Mouse (Mus musculus) cerebellum, adult 9-10 months (tissue): ENCODE data around the gene B830017H08Rik.

ENCODE experiments used
- DNase-seq: peaks from one replicate; pipeline ENCODE4 v3.0.0; 2022

Gene B830017H08Rik

DNA sequence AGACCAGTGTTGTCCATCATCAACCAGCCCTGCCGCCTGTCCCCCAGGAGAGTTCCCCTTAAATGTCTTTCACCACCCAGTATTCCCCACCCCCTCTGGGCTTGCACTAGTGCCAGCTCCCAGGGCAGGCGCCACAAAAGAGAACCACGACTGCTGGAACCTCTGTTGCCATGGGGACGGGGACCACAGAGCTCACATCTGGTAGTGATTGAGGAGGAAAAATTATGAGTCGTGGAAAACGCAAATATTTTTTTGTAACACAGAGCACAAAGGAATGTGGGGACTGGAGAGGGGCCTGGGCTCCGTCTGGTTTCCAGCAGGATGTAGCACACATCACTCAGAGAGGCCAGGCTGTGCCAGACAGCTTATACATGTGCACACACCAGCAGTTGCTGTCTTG, 23.2 kb upstream of the B830017H08Rik start:
- DNase-seq, result peak; percentile 28

DNA sequence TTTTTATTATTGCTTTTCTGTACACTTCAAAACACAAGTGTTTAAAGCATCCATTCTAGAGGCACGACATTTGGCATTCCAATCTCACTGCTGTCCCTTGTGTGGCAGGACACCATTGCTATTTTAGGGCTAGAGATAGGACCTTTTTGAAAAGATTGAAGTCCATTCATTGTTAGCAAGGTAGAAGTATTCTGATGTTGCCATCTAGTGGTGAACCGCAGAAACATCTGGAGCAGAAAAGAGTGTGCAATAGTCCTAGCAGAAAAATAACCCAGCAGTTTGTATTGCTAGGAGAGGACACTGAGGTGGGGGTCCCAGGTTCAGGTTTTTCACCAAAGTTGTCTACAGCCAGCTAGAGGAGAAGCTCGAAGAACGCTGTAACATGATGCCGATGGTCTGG, 20.8 kb upstream of the B830017H08Rik start:
- peak; percentile 62 for DNase-seq

DNA sequence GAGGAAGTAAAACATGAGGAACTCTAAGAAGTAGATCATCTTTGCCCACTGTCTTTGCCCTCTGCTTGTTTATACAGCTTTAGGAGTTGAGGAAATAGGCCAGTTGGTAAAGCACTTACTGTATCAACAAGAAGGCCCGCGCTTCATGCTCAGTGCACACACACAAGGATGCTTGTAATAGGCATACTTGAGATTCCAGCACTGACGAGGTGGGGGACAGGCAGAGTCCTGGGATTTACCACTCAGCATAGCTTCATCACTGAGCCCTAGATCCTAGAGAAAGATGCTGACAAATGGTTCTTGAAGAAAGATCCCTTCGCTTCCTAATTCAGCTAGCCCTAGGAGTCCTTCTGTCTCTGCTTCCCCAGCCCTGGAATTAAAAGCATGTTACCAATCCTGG, 19.7 kb upstream of the B830017H08Rik start:
- DNase-seq, result no peak

DNA sequence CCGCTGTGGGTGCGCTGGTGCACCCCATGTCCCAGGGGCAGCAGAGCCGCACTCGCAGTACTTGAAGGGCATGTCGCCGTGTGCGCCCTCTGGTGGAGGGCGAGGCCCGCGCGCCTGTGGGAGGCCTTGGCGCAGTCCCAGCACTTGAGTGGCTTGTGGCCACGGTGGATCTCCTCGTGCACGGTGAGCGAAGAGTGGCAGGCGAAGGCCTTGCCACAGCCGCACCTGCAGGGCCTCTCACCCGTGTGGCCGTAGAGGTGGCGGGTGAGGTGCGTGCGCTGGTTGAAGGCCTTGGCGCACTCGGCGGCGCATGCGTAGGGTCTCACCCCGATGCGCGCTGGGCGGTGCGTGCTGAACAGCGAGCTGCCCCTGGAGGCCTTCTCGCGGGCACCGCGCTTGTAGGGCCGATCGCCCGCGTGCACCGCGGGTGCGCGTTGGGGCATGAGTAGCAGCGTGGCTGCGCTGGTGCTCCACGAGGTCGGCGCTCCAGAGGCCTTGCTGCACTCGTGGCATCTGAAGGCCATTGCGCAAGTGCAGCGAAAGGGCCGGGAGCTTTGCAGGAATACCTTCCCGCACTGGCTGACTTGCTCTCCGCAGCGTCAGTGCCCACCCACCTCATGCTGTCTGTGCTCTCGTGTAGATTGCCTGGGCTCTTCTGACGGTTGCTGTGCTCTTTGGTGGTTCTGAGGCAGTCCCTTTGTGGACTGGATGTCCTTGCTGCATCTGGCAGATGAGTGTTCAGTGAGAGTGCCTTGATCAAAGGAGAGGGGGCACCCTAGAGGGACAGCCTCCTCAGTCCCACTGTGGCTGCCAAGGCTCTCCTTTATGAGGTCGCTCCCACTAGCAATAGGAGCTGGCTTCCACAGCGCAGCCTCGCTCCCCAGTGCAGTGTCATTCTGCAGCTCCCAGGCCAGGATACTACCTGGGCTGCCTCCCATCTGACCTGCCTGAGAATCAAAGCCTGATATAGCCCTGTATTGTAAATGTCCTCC, 17.2 kb upstream of the B830017H08Rik start:
- peak; percentile 77 for DNase-seq

DNA sequence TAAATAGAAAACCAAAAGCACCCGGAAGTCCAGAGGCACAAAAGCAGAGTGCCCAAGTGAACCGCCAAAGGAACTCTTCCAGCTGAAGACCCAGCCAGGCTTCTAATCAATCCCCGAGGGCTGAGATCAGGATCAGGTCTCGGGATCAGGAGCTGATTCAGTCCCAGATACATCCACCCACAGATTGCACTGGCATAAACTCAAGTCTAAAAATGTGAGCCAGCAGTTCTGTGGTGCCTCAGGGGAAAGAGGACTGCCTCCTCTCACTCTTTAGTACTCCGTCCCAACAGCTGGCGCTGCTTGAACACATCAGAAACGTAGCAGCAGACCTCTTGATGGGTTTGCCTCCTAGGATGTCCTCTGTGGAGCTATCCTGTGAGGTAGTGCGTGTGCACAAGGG, 16.4 kb upstream of the B830017H08Rik start:
- DNase-seq, result no peak

DNA sequence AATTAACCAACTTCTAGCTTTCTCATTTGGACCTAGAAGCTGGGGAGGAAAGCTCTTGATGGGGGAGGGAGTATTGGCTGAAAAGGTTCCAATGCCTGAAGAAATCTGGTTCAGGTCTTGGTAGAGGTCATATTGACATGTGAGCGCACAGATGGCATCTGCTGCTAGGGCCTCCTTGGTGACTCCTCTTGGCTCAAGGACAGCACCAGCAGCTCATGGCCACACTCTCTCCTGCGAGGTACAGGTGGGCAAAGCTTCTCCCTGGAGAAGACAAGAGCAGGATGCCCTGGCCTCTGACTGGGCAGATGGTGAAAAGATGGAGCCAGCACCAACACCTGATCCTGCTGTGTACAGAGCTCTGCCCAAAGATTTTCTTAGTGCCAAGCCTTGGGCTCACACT, 6.4 kb upstream of the B830017H08Rik start:
- DNase-seq, result peak; percentile 84

DNA sequence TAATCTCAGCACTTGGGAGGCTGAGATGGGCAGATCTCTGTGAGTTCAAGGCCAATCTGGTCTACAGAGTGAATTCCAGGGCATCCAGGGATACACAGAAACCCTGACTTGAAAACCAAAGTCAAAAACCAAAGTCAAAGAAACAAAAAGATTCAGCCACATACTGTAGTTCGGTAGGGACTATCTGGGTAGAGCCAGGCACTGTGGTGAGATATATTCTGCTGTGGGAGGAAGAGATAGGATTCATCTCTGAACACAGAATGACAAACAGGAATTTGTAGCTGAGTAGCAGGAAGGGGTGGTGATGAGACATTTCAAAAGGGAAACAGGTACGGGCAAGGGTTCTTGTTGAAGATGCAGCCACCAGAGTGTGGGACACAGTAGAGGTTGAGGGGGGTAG, 4.7 kb upstream of the B830017H08Rik start:
- no peak for DNase-seq

DNA sequence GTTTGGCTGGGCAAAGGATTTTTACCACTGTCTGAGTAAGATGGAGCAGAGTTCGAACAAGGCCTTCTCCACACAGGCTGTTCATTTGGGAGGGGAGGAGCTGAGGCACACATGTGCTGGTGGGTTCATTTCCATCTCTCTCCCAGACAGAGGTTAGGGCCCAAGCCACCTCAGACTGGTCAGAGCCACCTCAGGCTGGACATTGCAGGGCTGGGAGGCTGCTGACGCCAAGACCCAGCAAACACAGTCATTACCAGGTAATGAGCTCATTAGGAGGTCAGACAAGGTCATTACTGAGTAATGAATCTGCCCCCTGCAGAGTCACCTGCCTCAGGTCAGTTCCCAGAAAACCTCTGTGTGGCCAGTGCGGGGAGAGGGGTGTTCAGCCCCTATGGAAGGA, 4.1 kb upstream of the B830017H08Rik start:
- DNase-seq, result no peak

DNA sequence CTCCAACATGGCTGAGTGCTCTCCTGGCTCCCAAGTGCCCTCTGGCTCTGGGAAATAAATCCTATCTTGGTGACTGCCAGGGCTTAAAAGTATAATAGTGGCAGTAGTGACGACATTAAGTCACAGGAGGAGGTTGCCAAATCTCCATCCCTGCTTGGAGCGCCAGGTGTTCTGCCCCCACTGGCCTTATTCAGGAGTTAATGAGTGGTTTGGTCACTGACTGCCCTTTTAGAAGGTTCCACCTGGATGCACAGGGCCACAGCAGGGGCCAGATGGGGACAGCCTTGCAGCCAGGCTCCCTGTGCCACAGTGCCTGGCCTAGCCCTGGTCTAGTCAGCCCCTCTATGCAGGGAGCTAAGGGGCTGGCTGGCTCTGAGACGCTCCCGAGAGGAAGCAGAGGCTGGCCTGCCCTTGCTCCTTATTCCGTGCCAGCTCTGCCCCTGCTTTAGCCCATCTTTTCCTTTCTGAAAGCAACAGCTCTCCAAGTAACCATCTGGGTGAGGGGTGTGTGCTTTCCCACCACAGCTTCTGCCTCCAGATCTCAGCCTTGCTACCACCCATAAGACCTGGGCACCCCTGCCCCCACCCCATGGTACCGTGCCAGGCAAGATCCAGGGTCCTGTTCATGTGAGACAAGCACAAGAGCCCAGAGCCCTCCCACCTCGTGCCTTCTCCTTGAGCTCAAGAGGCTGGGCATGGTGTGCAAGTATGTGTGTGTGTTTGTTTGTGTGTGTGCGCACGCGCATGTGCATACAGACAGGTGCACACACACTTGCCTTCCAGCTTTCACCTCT, 2.3 kb upstream of the B830017H08Rik start:
- DNase-seq, result no peak

DNA sequence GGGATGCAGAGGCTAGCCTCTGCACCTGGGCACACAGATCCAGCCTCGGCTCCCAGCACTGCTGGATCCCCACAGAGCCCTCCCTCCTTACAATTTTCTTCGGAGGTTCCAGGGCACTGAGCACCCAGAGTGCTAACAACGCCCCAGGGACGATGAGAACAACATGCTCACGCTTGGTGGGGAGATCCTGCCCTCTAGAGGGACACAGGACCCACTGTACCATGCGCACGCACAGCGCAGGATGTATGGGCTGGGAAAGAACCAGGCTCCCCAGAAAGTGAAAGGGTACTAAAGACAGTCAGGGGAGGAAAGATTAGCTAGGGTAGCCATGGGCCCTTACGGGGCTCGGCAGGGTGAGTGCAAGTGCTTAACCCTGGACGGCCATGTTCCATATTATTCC, 1.1 kb upstream of the B830017H08Rik start:
- DNase-seq, result no peak

DNA sequence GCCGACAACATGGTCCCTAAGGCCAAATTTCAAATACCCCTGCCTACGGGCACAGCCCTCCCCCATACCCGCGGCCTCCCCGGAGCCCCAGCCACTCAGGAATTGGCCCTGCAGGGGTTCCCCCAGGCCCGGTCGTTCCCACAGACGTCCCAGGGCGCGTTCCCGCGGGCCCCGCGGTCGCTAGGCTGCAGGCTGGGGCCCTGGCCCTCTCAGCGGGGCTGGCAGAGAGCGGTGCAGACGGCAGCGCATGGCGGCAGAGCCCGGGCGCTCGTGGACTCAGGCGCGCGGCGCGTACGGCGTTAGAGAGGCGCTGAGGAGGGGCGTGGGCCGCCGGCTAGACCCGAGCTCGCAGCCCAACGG, 380 bp downstream of the B830017H08Rik start:
- no peak for DNase-seq

DNA sequence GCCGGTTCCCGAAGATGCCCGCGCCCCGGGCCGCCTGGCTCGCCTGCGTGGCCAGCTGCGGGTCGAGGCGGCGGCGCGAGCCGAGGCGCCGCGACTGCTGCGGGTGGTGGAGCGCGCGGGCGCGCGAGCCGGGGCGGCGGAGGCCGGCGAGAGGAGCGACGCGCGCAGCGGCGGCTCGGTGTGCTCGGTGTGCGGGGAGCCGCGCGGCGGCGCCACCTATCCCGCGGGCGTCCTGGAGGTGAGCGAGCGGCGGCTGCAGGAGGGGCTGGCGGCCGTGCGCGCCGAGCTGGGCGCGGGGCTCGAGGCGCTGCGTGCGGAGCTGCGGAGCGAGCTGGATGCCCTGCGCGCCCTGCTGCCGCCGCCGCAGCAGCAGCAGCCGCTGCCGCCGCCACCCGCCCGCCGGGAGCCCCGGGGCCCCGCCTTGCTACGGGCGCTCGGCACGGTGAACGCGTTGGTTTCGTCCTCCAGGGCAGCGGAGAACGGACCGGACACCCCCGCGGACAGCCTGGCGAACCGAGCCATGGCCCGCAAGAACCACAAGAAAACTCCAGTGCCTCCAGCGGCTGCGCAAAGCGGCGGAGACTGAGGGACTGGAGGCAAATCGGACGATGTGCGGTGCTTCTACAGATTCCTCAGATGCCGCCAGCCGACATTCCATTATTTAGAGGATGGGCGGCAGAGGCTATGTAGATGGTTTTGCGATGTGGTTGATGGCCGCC, 919 bp downstream of the B830017H08Rik start:
- peak; percentile 67 for DNase-seq

DNA sequence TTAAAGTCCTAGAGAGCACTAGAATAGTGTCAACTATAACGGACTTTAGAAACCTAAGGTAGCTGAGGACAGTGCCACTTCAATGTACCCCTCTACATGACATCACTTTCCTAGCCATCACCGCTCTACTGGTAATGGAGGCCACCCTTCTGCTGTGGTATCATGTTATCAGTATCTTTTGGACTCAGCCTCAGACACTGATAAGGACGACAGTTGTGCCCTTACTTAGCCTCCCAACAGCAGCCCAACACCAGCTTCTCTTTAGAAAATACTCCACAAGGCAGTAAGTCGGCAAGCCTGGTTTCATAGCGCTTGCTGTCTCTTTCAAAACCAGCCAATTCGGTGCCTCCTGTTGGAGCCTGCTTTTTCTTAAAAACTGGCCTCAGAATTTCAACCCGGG, 1.6 kb downstream of the B830017H08Rik start:
- no peak for DNase-seq

DNA sequence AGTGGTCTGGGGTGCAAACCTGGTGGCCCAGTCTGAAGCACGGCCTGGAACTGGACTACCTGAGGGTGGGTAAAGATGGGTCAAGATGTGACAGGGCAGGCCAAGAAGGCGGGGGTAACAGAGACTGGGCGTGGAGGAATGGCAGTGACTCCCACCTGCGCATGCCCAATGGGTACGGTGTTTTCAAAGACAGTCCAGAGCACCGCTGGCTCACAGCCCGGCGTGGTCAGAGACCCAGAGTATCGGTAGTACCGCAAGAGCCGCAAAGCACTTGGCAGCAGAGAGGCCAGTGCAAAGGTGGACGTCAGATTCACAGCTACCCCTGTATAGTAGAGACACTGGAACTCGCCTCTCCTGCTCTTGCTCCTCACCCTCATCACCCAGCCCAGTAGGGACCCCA, 2.6 kb downstream of the B830017H08Rik start:
- no peak for DNase-seq

DNA sequence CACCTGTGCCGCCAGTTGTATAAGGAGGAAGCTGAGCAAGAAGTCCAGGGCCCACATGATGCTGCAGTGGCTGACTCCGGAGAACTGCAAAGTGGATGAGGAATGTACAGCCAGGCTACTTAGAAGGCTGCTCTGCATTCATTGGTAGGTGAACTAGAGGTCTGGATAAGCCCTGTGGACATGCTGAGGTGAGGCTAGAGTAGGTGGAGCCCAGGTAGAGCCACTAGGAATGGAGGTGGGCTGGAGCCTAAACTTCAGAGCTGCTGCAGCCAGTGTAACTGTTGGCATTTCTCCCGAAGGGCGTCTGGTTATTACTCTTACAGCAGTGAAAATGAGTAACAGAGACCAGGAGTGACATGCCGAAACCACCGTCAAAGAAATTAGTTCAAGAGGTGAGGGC, 5.1 kb downstream of the B830017H08Rik start, which contains the start of gene Car15:
TSS of gene Car15 (minus strand) at position 314 of the 400 bp plus-strand sequence.
- no peak for DNase-seq

DNA sequence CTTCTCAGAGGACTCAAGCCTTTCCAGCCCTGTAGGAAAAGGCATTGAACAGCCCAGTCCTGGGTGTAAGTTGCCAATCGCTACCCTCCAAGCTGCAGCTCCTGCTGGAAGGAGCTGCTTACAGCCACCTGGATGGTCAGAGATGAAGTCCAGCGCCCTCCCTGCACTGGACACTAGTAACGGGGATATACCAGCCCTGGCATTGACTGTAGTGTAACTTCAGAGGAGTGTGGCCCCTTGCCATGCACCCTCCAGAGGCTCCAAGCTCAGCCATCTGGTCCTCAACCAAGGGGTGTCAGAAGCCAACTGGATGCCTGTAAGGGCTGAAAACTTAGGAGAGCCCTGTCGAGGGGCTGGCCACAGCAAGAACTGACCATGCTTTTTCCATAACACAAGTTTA, 7.1 kb downstream of the B830017H08Rik start:
- DNase-seq, result peak; percentile 89

DNA sequence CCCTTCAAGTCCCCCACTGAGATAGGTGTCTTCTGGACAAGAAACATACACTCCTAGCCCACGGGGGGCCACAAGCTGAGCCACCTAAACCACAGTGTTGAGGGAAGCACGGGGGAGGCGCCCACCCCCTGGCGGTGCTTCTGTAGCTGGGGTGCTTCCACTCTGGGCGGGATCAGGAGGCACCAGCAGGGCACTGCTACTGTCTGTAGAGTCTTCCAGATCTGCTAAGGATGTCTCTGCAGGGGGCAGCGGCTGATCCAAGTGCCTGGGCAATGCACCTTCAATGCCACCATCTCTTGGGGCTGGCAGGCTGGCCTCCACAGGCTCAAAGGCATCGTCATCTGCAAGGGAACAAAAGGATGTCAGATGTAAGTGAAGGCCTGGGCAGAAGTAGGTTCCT, 9.5 kb downstream of the B830017H08Rik start:
- DNase-seq, result peak; percentile 57

DNA sequence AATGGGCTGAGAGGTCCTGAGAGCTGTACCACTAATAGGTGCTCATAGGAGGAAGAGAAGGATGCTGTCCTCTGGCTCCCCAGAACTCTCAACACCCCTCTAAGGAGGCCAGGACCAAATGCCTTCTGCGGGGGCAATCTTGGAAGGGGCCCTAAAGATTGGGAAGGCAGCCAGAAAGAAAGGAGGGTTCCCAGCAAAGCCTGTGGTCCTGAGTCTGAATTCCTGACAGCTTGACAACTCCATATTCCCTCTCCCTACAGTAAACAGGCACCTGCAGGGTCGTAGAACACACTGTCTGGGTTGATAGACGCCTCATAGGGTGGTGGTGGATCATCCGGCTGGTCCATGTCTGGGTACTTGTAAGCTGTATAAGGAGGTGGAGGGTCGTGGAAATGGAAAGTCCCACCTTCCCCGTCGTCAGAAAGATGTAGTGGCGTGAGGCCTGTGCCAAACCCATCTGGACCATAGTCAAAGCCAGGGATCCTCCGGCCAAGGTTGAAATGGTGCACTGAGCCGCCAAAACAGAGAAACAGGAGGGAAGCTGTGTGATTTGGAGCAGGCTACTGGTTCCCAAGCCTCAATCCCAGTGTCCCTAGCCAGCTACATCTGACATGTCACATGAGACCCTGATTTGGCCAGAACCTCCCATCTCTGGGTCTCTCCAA, 10.9 kb downstream of the B830017H08Rik start:
- peak; percentile 76 for DNase-seq

DNA sequence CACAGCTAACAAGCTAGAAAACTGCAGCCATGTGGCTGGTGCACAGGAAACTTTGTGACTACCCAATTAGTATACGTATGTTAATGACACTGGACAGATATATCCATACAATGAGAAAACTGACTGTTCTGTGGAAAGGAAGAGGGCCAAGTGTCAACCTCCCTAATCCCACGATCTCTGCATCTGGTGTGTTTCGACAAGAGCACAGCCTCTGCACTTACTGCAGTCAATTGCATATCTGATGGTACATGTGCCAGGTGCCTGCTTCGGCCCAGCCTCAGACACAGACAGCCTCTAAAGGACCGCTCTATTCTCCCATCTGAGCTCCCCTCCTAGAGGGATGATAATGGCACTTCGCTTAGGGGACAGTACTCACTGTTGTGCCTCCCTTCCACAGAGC, 15.5 kb downstream of the B830017H08Rik start:
- no peak for DNase-seq

DNA sequence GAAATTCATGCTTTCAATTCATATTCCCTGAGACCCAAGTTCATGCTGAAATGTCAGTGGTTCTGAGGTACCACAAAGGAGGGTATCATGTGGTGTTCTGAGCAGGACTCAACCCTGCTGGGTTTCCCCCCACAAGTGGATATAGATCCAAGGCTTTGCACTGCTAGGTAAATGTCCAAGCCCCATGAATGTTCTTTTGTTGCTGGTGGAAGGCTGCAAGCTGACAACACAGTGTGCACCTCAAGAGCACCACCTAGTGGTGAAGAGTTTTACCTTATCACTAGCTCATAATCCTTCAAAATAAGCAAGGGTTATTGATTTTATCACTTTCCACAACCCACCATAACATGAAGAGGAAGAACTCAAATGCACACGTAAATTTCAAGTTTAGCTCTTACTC, 16.0 kb downstream of the B830017H08Rik start:
- peak; percentile 92 for DNase-seq

DNA sequence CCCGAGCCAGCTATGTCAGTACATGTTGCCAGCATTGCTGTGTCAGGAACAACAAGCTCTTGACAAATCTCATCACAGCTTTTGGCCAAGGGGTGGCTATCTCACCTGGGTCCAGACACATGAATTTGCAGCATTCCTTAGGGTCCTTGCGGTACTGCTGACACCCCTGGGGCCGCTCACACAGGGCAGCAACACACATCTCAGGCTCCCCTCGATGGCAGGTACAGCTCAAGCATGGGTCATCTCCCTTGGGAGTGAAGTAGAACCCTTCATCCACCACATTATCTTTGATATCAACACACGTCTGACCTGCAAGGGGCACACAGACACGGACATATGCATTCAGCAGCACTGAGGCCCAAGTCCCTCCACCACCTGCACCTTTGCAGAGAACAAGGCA, 16.6 kb downstream of the B830017H08Rik start:
- DNase-seq, result no peak

DNA sequence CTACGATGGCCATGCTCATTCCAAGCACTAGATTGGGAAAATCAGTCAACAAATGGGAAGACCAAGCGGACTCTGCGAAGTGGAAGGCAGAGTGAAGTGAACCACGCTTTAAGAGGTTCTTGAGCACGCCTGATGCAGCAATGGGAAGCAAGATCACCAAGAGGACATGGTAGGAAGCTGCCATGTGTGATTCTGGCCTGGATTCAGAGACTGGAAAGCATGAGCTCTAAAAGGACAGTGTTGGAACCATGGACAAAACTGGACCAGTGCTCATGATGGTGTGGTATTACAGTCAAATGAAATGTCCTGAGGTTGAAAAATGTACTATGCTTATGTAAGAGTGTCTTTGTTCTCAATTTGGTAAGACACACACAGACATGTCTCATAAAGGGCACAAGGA, 18.4 kb downstream of the B830017H08Rik start:
- DNase-seq, result peak; percentile 68

DNA sequence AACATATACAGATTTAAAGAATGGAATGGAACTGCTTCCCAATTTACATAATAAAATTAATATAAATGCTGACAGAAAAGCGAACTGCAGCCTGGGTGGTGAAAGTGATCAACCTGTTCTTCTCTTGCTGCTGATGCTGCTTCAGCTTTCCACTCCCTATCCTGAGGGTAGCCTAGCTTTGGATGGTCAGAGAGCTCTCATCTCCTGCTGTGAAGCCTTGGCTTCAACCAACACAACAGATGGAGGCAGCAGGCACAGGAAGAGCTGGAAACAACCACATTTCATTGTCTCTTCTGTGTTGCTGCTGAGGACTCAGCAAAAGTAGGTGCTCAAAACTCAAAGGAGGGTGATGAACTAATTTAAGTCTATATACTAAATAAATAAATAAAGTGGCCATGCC, 18.9 kb downstream of the B830017H08Rik start:
- DNase-seq, result peak; percentile 96
